Mouse (Mus musculus) layer of hippocampus, adult 2 months (tissue): ENCODE results near the gene Stard13. TPM values are rescaled to one million over a fixed set of nuclear protein-coding genes. Genes with fewer than 3 reads are reported as not detected.
A peak's percentile ranks its signal among the peaks of the same experiment; 100 is the strongest.

Source experiments
- DNase-seq, 2 experiments: peaks; one replicate each; pipeline ENCODE4 v3.0.0; 2022; ENCODE audit warnings: low spot score in 2 of 2
- H3K27ac ChIP-seq: fragments of 200-600 bp; 2 replicates; pipeline ENCODE4 v1.8.1; 2022
- H3K4me3 ChIP-seq: fragments of 200-600 bp; 2 replicates; pipeline ENCODE4 v1.8.1; 2022; ENCODE audit warnings: mild to moderate bottlenecking
- CTCF ChIP-seq: fragments of 200-600 bp; conservative IDR thresholded peaks from 2 replicates; pipeline ENCODE4 v1.8.1; 2022; ENCODE audit warnings: antibody characterized with exemption, mild to moderate bottlenecking, moderate library complexity
- long read RNA-seq, 2 experiments: library from polyadenylated mRNA; stranded (forward); transcript quantifications; one replicate each; pipeline ENCODE4 v2.0.0; 2021; ENCODE audit warnings: borderline mapping rate in 2 of 2
- total RNA-seq, 2 experiments: library from RNA; stranded (reverse); gene quantifications; 2 replicates each; pipeline ENCODE4 v1.2.3; 2021

Gene Stard13
- 10 to 100 TPM; 18.1 to 24.8 TPM for total RNA-seq
- long read RNA-seq, experiment 1, full-length matches to known transcripts = 1 of 5 reads
- long read RNA-seq, experiment 1, partial matches to known transcripts = 3 of 5 reads
- long read RNA-seq, experiment 1, other reads (novel, unspliced or antisense) = 1 of 5 reads
- long read RNA-seq, experiment 2, full-length matches to known transcripts = 3 of 8 reads
- long read RNA-seq, experiment 2, partial matches to known transcripts = 3 of 8 reads
- long read RNA-seq, experiment 2, other reads (novel, unspliced or antisense) = 2 of 8 reads

DNA sequence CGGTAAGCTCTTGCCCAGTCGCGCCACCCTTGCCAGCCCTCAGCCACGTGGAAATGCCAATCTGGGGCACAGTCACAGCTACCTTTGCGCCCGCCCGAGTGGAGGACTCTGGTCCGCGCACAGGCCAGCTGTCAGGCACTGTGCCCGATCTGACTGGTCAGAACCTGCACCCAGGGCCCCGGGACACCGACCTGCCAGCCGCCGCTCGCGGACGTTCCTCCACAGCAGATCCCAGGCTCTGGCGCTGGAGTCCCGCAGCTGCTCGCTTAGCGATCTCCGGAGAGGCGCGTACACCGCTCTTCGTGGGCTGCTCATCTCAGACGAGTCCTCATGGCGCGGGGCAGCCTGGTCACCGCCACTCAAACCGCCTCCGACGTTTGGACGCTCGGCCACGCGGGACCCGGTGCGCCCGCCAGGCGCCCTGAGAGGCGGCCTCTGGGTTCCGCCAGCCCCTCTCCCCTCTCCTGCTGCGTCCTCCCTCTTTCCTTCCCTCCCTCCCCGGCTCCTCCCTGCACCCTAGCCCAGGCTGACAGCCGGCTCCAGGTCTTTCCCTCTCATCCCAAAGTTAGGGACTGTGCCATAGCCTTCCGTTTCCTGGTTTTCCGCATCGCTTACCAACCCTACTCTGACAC, at the start of gene Stard13:
TSS of gene Stard13 (minus strand) at position 437 of the 632 bp plus-strand sequence.
- H3K4me3 ChIP-seq = peak within 1 kb of the TSS; percentile 79
- peak within 1 kb of the TSS; percentile 83 for H3K27ac ChIP-seq
- DNase-seq = peak in 1 of 2 experiments; percentile 34
- TF ChIP-seq CTCF = no peak; the same call in 1 of the 2 replicates

DNA sequence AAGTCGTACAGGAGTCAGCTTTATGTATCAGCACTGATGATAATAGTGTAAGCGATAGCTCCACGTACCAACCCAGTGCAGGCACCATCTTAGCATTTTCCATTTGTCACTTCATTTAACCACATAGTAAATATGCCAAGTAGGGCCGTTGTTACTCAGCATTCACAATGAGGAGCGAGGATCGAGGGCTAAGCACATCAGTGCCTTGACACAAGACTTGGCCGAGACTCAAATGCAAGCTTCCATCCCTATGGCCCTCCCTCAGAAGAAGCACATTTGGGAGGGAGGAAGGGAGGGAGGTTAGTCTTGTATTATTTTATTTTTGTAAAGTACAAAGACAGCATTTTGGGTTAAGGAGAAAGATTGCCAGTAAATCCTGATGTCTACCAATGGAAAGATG, 45.9 kb upstream of the Stard13 start:
- H3K4me3 ChIP-seq = no peak overlapping the region
- DNase-seq = no peak
- no peak for TF ChIP-seq CTCF
- H3K27ac ChIP-seq = no peak overlapping the region

DNA sequence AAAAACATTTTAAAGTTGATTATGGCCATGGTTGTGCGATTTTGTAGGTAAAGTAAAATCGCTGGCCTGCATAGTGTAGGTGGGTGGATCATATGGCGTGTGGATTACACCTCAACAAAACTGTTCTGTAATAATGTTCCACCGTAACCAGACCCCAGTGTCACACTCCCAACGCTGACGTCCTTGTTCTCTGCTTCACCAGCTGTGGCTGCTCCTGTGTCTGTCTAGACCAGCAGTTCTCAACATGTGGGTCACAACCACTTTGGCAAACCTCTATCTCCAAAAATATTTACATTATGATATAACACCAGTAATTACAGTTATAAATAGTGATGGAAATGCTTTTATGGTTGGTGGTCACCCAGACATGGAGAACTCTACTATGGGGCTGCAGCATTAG, 44.3 kb upstream of the Stard13 start:
- DNase-seq = no peak

DNA sequence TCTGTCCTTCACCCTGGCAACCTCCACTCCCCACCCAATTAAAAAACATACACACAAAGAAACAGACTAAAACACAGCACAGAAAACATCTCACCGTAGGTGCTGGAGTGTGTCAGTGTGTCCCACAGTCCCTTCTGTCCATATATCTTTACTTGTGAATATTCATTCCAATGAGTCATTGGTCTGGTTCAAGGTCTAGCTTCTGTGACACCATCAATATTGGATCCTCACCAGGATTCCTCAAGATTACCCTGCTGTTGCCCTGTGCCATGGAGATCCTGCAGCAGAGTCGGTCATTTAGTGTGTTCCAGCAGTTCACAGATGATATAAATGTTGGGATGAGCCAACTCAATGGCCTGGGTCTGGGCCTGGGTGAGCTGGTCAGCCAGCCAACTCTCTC, 42.4 kb upstream of the Stard13 start:
- Histone ChIP-seq H3K27ac (no peak overlapping the region), H3K4me3 (no peak overlapping the region)
- TF ChIP-seq CTCF = no peak
- DNase-seq = no peak

More for the DNA sequence above, 44.3 kb upstream of the Stard13 start:
- Histone ChIP-seq H3K4me3 (no peak overlapping the region), H3K27ac (no peak overlapping the region)
- no peak for TF ChIP-seq CTCF

DNA sequence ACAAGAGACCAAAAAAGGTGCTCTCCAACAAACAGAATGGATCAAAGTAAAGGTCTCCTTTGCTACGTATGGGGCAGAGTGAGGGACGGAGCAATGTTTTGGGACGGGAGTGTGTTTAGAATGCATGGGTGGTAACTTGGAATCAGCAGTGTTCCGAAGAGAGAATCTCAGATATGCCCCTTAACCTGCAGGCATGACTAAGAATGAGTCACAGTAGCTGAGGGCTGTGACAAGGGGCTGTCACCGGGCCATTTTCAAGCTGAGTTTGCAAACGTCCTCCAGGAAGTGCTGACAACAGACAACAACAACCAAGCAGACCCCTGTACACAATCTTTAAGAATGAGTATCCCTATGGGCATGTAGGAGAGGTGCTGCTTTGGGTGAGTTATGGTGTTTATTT, 40.6 kb upstream of the Stard13 start:
- no peak for TF ChIP-seq CTCF
- no peak overlapping the region for H3K4me3 ChIP-seq
- DNase-seq = no peak
- H3K27ac ChIP-seq = no peak overlapping the region

DNA sequence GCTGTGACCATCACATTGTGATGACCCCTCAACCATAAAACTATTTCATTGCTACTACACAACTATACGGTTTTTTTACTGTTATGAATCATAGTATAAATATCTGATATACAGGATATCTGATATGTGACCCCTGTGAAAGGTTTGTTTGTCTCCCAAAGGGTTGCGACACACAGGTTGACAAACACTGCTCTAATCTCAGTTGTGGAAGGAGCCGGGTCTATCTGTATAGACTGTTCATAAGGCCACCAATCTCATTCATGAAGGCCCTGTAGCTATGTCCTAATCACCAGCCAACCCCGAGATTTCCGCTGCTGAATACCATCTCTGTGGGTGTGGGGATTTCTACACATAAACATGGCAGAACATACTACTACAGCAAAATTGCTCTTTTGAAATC, 37.2 kb upstream of the Stard13 start:
- Histone ChIP-seq H3K4me3 (no peak overlapping the region), H3K27ac (no peak overlapping the region)
- TF ChIP-seq CTCF = no peak
- DNase-seq = no peak

DNA sequence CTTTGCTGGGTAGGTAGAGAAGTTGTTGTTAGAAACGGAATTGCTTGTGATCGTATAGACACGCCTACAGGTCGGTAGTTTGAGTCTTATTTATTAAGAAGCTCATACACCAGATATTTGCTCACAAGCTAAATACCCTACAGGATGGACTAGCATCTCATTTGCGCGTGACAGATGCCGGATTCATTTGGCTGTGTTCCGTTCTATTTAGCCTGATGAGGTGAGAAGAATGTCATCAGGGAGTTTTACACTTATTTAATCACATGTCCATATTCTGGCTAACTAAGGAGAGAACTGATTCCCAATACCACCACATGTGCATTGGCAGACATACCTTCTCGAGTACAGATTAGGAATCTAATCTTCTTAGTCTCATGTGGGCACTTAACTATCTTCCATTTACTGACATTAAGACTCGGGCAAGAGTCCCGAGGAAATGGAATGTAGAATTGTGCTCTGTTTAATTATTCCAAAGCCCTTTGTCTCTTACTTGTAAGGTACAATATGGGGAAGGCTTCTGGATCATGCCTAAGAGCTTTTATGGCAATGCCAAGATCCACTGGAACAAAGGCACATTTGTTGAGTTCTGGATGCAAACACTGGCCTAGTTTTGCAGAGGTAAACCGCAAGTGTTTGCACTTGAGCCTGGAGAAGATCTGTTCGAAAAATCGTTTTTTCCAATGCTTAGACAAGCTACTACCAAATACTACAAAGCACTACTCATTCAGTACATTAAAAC, 33.4 kb upstream of the Stard13 start:
- no peak overlapping the region for H3K27ac ChIP-seq
- no peak for DNase-seq
- H3K4me3 ChIP-seq = no peak overlapping the region
- no peak for TF ChIP-seq CTCF

DNA sequence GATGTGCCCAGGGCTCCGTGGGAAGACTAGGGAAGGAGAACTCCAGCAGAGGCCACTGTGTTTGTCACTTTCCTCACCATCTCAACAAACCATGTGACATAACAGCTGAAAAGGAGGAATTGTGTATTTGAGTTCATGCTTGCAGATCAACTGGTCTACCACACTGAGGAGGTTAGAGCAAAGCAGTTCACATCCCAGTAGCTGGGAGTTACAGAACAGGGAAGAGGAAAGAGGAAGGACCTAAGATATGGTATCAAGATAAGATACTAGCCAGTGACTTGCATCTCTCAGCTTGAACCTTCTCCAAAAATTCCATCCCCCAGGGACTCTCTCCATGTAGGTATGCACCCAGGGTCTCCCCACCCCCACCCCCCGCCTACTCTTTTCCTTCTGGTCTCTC, 27.9 kb upstream of the Stard13 start:
- no peak for TF ChIP-seq CTCF
- Histone ChIP-seq H3K4me3 (no peak overlapping the region), H3K27ac (no peak overlapping the region)
- no peak for DNase-seq

DNA sequence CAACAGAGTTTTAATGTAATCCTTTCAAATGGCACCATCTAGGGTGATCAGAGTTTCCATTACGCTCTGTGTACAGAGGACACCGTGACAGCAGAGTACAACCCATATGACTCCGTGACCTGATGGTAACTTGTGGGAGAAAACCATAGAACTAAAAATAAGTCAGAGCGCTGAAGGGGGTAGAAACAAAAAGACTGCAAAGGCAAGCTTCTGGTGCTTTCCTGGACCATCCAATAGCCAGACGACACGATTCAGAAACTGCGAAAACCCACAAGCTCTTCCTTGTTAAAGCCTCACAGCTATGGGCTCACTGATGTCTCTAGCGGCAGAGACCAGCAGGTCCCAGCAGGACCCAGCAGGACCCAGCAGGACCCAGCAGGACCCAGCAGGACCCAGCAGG, 18.6 kb upstream of the Stard13 start:
- DNase-seq = no peak
- peak; percentile 56 for TF ChIP-seq CTCF
- Histone ChIP-seq H3K27ac (no peak overlapping the region), H3K4me3 (no peak overlapping the region)

DNA sequence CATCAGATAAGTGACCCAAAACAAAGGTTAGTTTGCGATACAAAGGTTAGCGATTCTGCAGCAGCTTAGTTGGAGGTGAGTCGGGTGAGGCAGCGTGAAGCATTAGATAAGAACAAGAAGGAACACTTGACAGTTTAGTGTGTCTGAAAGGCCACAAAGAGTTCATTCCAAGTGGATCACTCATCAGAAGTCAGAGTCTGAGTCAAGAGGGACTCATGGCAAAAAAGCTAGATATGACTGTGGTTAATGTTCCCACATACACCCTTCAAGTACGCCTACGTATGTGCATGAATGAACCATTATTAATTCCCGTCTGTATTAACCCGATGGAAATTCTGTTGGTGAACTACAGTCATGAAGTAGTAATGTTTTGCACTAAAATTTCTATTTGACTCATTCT, 18.0 kb upstream of the Stard13 start:
- DNase-seq = no peak
- TF ChIP-seq CTCF = no peak
- Histone ChIP-seq H3K4me3 (no peak overlapping the region), H3K27ac (no peak overlapping the region)

DNA sequence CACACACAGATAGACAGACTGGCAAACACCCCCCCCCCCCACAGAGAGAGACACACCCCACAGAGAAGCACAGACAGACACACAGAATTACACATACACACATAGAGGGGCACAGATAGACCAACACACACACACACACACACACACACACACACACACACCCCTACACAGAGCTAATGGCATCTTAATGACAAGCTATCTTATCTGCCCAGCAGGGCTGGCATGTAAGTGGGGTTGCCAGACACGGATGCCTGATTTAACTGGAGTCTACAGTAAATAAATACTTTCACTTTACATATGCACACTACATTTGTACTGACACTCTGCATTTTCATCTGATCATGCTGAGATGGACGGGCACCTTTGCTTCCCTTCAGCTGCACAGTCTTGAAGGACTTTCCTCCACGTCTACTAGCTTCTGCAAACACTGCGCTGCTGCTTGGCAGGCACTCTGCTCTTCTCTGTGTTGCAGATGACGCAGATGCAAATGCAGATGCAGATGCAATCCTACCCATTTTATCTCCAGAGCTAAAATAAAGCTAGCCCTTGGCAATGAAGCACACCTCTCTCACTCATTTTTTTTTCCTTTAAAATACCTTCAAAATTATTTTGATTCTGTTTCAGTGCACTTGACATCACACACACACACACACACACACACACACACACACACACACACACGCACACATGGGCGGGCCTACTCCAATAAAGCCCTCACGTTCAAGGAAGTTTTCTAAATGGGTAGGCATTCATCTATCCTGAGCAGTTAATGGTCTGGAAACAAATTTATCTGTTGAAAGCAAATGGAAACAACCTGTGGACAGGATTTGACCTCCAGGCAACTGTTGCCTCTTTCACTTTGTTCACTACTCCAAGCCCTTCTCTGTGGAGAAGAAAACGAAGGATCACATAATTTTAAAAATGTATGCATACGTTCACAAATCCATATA, 15.3 kb upstream of the Stard13 start:
- TF ChIP-seq CTCF = no peak
- DNase-seq = no peak
- H3K27ac ChIP-seq = no peak overlapping the region
- H3K4me3 ChIP-seq = no peak overlapping the region

DNA sequence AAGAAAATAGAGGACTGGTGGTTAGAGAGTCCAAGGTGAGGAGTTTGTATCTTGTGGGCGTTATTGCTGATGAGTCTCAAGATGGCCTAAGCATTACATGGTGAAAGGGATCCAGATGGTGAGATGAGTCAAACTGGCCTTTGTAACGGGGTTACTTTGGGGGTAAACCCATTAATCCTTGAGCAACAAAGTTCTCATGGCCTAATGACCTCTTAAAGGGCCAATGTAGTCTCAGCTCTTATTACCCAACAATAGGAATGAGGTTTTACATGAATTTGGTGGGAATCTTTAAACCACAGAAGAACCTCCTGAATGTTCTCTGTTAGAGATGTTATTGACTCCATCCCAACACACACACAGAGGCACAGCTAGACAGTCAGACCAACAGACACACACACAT, 14.4 kb upstream of the Stard13 start:
- no peak for TF ChIP-seq CTCF
- DNase-seq = no peak
- no peak overlapping the region for H3K27ac ChIP-seq

More for the DNA sequence above, 14.4 kb upstream of the Stard13 start:
- H3K4me3 ChIP-seq = no peak overlapping the region
